Mouse (Mus musculus): ENCODE data around the gene Socs4. TPM values are rescaled to one million over a fixed set of nuclear protein-coding genes. Genes with fewer than 3 reads are reported as not detected.

Socs4 gene
- 13.7 TPM for polyA plus RNA-seq (2017; shearing (Covaris generic))

DNA sequence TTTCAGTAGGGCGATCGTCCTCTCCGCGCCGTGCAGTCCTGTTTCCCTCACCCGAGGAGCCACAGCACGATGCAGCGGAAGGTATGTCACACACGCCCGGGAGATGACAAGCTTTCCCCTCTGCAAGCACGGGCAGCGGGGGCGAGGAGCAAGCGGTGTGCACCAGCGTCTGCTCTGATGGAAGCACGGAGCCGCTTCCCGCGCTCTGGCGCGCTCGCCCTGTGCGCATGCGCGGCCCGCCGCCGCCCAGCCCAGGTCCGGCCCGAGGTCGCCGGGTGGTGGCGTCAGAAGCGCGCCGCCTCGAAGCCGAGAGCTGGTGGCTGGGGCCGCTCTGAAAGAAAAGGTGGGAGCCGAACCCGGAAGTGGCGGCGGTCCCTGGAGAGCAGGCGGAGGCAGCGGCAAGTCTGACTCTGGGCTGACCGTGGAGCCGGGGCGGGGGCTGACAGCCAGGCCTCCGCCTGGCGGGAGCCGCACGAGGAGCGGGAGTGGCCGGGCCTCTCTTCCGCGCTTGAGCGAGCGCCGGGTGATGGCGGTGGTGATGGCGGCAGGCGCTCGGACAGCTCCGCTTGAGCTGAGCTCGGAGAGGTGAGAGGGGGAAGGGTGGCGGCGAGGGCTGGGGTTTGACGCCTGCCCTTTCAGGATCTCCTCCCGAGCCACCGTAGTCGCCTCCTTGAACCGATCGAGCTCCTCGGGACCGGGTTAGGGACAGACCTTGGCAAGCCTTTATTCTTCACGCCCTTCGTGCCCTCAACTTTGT lies at the start of gene Socs4, which contains the start of gene Wdhd1:
TSS of gene Socs4 (plus strand) at position 295 of the 757 bp plus-strand sequence.
TSS of gene Wdhd1 (minus strand) at position 221 of the 757 bp plus-strand sequence.

DNA sequence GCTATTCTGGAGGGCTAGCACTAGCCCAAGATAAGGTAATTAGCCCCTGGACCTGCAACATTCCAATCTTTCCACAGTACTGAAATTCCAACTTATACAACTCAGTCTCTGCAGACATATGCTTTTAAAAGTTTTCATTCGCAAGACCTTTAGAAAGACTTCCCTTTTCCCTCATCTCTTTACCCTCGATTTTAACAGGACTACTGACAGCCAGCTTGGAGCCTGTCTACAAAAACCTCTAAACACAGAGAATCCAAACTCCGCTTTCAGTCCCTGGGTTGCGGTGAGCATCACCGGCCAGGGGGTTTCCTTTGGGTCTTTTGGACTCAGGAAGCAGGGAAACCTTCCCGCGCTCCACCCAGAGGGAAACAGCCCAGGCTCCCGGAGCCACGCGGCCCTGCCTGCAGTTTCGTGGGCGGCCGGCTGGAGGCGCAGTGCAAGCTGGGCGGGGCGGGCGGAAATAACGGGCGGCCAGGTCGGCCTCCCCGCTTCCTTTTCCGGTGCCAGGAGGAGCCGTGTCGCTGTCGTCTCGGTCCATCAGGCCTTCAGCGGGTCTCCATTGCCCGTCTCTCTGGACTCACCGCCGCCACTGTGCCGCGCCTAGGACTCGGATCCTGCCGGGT lies 21.2 kb downstream of the Socs4 start, which contains the start of gene Mapk1ip1l:
TSS of gene Mapk1ip1l (plus strand) at position 482 of the 623 bp plus-strand sequence.

Other genes with a start within 250 kb of the Socs4 start
- 12.1 TPM for gene Gch1, start 87.5 kb upstream of the Socs4 start, polyA plus RNA-seq (2017; shearing (Covaris generic))
- gene Wdhd1, start 74 bp upstream of the Socs4 start, polyA plus RNA-seq (2017; shearing (Covaris generic)) = 12.3 TPM
- gene Mapk1ip1l, start 21.3 kb downstream of the Socs4 start, polyA plus RNA-seq (2017; shearing (Covaris generic)) = 47.0 TPM
- 6.9 TPM for gene Lgals3, start 90.8 kb downstream of the Socs4 start, polyA plus RNA-seq (2017; shearing (Covaris generic))
- 11.5 TPM for gene Dlgap5, start 141.5 kb downstream of the Socs4 start, polyA plus RNA-seq (2017; shearing (Covaris generic))
- 20.9 TPM for gene Fbxo34, start 173.5 kb downstream of the Socs4 start, polyA plus RNA-seq (2017; shearing (Covaris generic))